Mouse (Mus musculus) E14TG2a.4 (cell line): Measurements from ENCODE around the gene 3100002H09Rik.

Source experiments
- CTCF ChIP-seq: conservative IDR thresholded peaks from 2 replicates; pipeline ENCODE4 v1.5.1; 2014; ENCODE audit warnings: low read length
- POU5F1 ChIP-seq: IDR thresholded peaks from 2 replicates; pipeline ENCODE4 v1.6.1; 2014; ENCODE audit warnings: low read length, borderline replicate concordance

DNA sequence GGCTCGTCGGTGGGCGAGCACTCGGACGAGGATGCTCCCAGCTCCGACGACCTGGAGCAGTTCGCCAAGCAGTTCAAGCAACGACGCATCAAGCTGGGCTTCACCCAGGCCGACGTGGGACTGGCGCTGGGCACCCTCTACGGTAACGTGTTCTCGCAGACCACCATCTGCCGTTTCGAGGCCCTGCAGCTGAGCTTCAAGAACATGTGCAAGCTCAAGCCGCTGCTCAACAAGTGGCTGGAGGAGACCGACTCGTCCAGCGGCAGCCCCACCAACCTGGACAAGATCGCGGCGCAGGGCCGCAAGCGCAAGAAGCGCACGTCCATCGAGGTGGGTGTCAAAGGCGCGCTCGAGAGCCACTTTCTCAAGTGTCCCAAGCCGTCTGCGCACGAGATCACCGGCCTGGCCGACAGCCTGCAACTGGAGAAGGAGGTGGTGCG, 47.8 kb upstream of the 3100002H09Rik start:
- TF ChIP-seq CTCF (no peak), POU5F1 (no peak)
